Mouse (Mus musculus) cortical plate, adult 2 months (tissue): ENCODE data around the gene Tjap1.

Source experiments
- CTCF ChIP-seq: fragments of 200-500 bp; IDR thresholded peaks from 2 replicates; pipeline ENCODE4 v1.5.1; 2011; ENCODE audit warnings: mild to moderate bottlenecking, control low read depth, low read length; ENCODE audit not compliant: insufficient read depth; ENCODE audit errors: extremely low read depth
- POLR2A ChIP-seq: fragments of 200-500 bp; IDR thresholded peaks from 2 replicates; pipeline ENCODE4 v1.6.1; 2011; ENCODE audit warnings: mild to moderate bottlenecking, low read length, control low read depth; ENCODE audit not compliant: insufficient read depth; ENCODE audit errors: extremely low read depth

GRCm38 (mm10) chr17:46328723-46329122 is 45.9 kb upstream of the Tjap1 start:
- no peak for TF ChIP-seq CTCF
- no peak for TF ChIP-seq POLR2A
